10 mouse cellular contexts compared by ENCODE assay signal in the genomic region with DNA sequence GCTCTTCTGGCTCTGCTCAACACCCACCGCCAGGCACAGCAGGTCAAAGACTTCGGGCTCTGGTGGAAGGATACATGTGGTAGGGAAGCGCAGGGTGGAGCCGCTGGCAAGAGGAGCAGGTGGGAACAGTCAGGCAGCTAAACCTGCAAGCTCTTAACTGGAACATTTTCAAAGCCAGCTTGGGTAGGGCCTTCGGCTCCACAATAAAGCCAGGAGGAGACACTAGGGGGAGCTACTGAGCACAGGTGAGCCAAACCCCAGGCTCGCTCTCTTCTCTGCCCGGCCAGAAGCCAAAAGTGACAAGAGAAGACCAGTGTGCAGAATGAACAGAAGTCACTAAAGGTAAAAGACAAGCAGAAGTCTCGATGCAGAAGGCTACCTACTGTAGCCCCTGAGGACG. TPM values are rescaled to one million over a fixed set of nuclear protein-coding genes. Genes with fewer than 3 reads are reported as not detected.
A peak's percentile ranks its signal among the peaks of the same experiment; 100 is the strongest.
DNase-seq lines count a peak whose midpoint lies in the region; TF ChIP-seq lines count a peak whose summit lies in the region.
"Had no signal": no experiment of that assay in that cellular context is flagged by ENCODE, and none has a peak within 500 bp of the region (broad histone marks: within the 10 kb centered on the region; RNA-seq: fewer than 3 reads in every experiment).

No protein-coding gene starts in this region.

- intact Hi-C loops in left cerebral cortex, adult 2 months (cut with DNase I) = no loop called here
- intact Hi-C loops in left cerebral cortex, postnatal 4 days (cut with DNase I) = no loop called here

- peak; percentile 71 for TF ChIP-seq CTCF in left cerebral cortex, adult 2 months (IDR thresholded peaks at IDR 0.05)

- H3K27ac ChIP-seq in left cerebral cortex, adult 2 months = no peak overlapping the region
- H3K27ac ChIP-seq: limb, embryonic 15.5 days; stomach, embryonic 15.5 days had no signal

- H3K4me3 ChIP-seq in left cerebral cortex, adult 2 months = no peak overlapping the region
- H3K4me3 ChIP-seq: limb, embryonic 15.5 days; stomach, embryonic 15.5 days had no signal

- DNase-seq in left cerebral cortex, adult 2 months (ENCODE audit: extremely low spot score in 1 of 2, low spot score in 2 of 2) = no peak
- no peak for DNase-seq in left cerebral cortex, postnatal 4 days
- DNase-seq in R1 (ENCODE audit: low read depth, low spot score) = peak; percentile 77
- DNase-seq in cerebellum, adult 9-11 months = peak; percentile 55
- peak; percentile 46 for DNase-seq in kidney, adult 9 months
- peak; percentile 29 for DNase-seq in retina, postnatal 1 day
- DNase-seq in ovary, adult 18-20 months (ENCODE audit: low spot score) = no peak
- DNase-seq in urinary bladder, postnatal 14 days (ENCODE audit: low spot score) = no peak

RNA-seq across cellular contexts. Expression of gene Dip2a, which starts 46.7 kb away (rescaled TPM):
- total RNA-seq in left cerebral cortex, adult 2 months (2021) = 10 to 100 TPM; 61.4 to 63.6 TPM
- total RNA-seq in left cerebral cortex, postnatal 4 days (2021) = 10 to 100 TPM; 75.7 to 77.0 TPM

RNA-seq across cellular contexts. Expression of gene AC141477.1, which starts 48.5 kb away (rescaled TPM):
- total RNA-seq in left cerebral cortex, adult 2 months (2021) = not detected
- total RNA-seq in left cerebral cortex, postnatal 4 days (2021) = not detected

RNA-seq across cellular contexts. Expression of gene Pcnt, which starts 50.8 kb away (rescaled TPM):
- 10 to 100 TPM; 22.8 to 26.6 TPM for total RNA-seq in left cerebral cortex, adult 2 months (2021)
- 10 to 100 TPM; 11.5 to 11.6 TPM for total RNA-seq in left cerebral cortex, postnatal 4 days (2021)

RNA-seq across cellular contexts. Expression of gene 2610028H24Rik, which starts 57.1 kb away (rescaled TPM):
- total RNA-seq in left cerebral cortex, adult 2 months (2021) = not detected
- not detected for total RNA-seq in left cerebral cortex, postnatal 4 days (2021)

Comparison
In these comparisons a context has a peak if more than half of its experiments do, and no peak if none do; other contexts are left out.
1. DNase-seq: peak in R1 (single experiment), cerebellum, adult 9-11 months (single experiment), kidney, adult 9 months (single experiment) and retina, postnatal 1 day (single experiment); none in left cerebral cortex, adult 2 months (0 of 2), left cerebral cortex, postnatal 4 days (single experiment), ovary, adult 18-20 months (single experiment) and urinary bladder, postnatal 14 days (single experiment).